Mouse (Mus musculus) T-cell, adult 2 months (primary cell): Measurements from ENCODE around the gene Ero1l.

Experiments
- DNase-seq: peaks from one replicate; pipeline ENCODE4 v3.0.0; 2022; ENCODE audit warnings: low spot score

Ero1l gene

GRCm38 (mm10) chr14:45318426-45319236 lies at the start of gene Ero1l:
Gene Ero1l (minus strand): TSS chr14:45318771.
- DNase-seq = peak; percentile 77

- DNase-seq = no peak
These were observed 46.6 kb upstream of the Ero1l start for GRCm38 (mm10) chr14:45365196-45365587.

- no peak for DNase-seq
These were observed 45.9 kb upstream of the Ero1l start for GRCm38 (mm10) chr14:45364211-45365195.

- DNase-seq = peak; percentile 92
These were observed 32.6 kb upstream of the Ero1l start, which contains the start of gene Styx for GRCm38 (mm10) chr14:45350931-45351859. Gene Styx (plus strand): TSS chr14:45351093.

GRCm38 (mm10) chr14:45329589-45330181 lies 11.1 kb upstream of the Ero1l start, which contains the start of gene Psmc6:
Gene Psmc6 (plus strand): TSS chr14:45329788.
- DNase-seq = peak; percentile 94

GRCm38 (mm10) chr14:45329018-45329588 lies 10.5 kb upstream of the Ero1l start:
- DNase-seq = no peak

- DNase-seq = no peak
These were observed 9.6 kb upstream of the Ero1l start for GRCm38 (mm10) chr14:45328072-45328713.

- no peak for DNase-seq
These were observed 6.9 kb upstream of the Ero1l start for GRCm38 (mm10) chr14:45325471-45325870.

GRCm38 (mm10) chr14:45323320-45323719 lies 4.7 kb upstream of the Ero1l start:
- DNase-seq = no peak

- no peak for DNase-seq
These were observed 3.9 kb upstream of the Ero1l start for GRCm38 (mm10) chr14:45322450-45322849.

GRCm38 (mm10) chr14:45321622-45322021 lies 3.1 kb upstream of the Ero1l start:
- DNase-seq = no peak

- DNase-seq = no peak
These were observed 2.5 kb upstream of the Ero1l start for GRCm38 (mm10) chr14:45321067-45321466.

- DNase-seq = no peak
These were observed 1.5 kb upstream of the Ero1l start for GRCm38 (mm10) chr14:45320111-45320510.

GRCm38 (mm10) chr14:45319237-45319610 lies 653 bp upstream of the Ero1l start:
- no peak for DNase-seq

GRCm38 (mm10) chr14:45317921-45318411 lies 605 bp downstream of the Ero1l start:
- DNase-seq = peak; percentile 9

- DNase-seq = no peak
These were observed 1.6 kb downstream of the Ero1l start for GRCm38 (mm10) chr14:45316927-45317326.

- DNase-seq = no peak
These were observed 8.5 kb downstream of the Ero1l start for GRCm38 (mm10) chr14:45310101-45310500.

GRCm38 (mm10) chr14:45309646-45310045 lies 8.9 kb downstream of the Ero1l start:
- DNase-seq = no peak

GRCm38 (mm10) chr14:45307630-45308328 lies 10.8 kb downstream of the Ero1l start:
- DNase-seq = no peak
